Mouse (Mus musculus): ENCODE results near the gene Flnb. TPM values are rescaled to one million over a fixed set of nuclear protein-coding genes. Genes with fewer than 3 reads are reported as not detected.

Gene Flnb
- polyA plus RNA-seq, 1 experiment from 2014 or later, result 2.8 TPM

Other genes with a start within 250 kb of the Flnb start
- not detected in 3 replicates for gene Gm3558, start 249.4 kb upstream of the Flnb start, polyA plus RNA-seq (2018)
- not detected in 3 replicates for gene Gm10338, start 222.4 kb upstream of the Flnb start, polyA plus RNA-seq (2018)
- gene Gm10128, start 174.0 kb upstream of the Flnb start, polyA plus RNA-seq (2018), result not detected in 3 replicates
- gene Gm26661, start 26.4 kb upstream of the Flnb start, polyA plus RNA-seq (2018), result not detected in 3 replicates
- gene Gm45521, start 139.3 kb downstream of the Flnb start, polyA plus RNA-seq (2018), result not detected in 3 replicates
- 0.37 to 0.97 TPM (median 0.40 TPM) in 3 replicates for gene Dnase1l3, start 176.6 kb downstream of the Flnb start, polyA plus RNA-seq (2018)
- gene Abhd6, start 184.9 kb downstream of the Flnb start, polyA plus RNA-seq (2018), result 0.29 to 0.41 TPM (median 0.40 TPM) in 3 replicates